Mouse (Mus musculus) MEL (cell line): Measurements from ENCODE around the gene Plcb1. TPM values are rescaled to one million over a fixed set of nuclear protein-coding genes. Genes with fewer than 3 reads are reported as not detected.

Experiments used
- DNase-seq: peaks from one replicate; pipeline ENCODE4 v3.0.0; 2011; ENCODE audit warnings: low read depth, low spot score
- H3K27ac ChIP-seq: 2 replicates; pipeline ENCODE4 v1.5.1; 2012; ENCODE audit warnings: low read depth, mild to moderate bottlenecking, control low read depth, low read length, moderate library complexity; ENCODE audit not compliant: control insufficient read depth
- H3K27me3 ChIP-seq, 2 experiments: fragments of 150-350 bp in 1 of 2; sonication (generic) in 1 of 2; 2 replicates each; pipeline ENCODE4 v1.6.1; 2012; ENCODE audit warnings: low read length in 2 of 2, mild to moderate bottlenecking in 2 of 2, improper control_type of control experiment in 1 of 2, moderate library complexity in 1 of 2; ENCODE audit not compliant: insufficient read depth in 2 of 2, control insufficient read depth in 1 of 2
- H3K36me3 ChIP-seq, 2 experiments: 2 replicates each; pipeline ENCODE4 v1.6.1; 2012 to 2014; ENCODE audit warnings: low read length in 2 of 2, improper control_type of control experiment in 1 of 2, inconsistent platforms in 1 of 2, mild to moderate bottlenecking in 1 of 2; ENCODE audit not compliant: insufficient read depth in 2 of 2, control insufficient read depth in 1 of 2
- H3K4me1 ChIP-seq, 2 experiments: fragments of 150-350 bp in 1 of 2; sonication (generic) in 1 of 2; 2 replicates each; pipeline ENCODE4 v1.6.1; 2012; ENCODE audit warnings: low read length in 2 of 2, improper control_type of control experiment in 1 of 2, mild to moderate bottlenecking in 1 of 2; ENCODE audit not compliant: insufficient read depth in 2 of 2, control insufficient read depth in 1 of 2
- H3K4me3 ChIP-seq, 2 experiments: fragments of 150-350 bp in 1 of 2; sonication (generic) in 1 of 2; 2 replicates each; pipeline ENCODE4 v1.5.1; 2012; ENCODE audit warnings: low read depth in 2 of 2, low read length in 2 of 2, mild to moderate bottlenecking in 2 of 2, moderate library complexity in 2 of 2, control low read depth in 1 of 2, improper control_type of control experiment in 1 of 2; ENCODE audit not compliant: control insufficient read depth in 1 of 2, insufficient read depth in 1 of 2
- H3K79me2 ChIP-seq: 2 replicates; pipeline ENCODE4 v1.6.1; 2012; ENCODE audit warnings: mild to moderate bottlenecking, low read length, moderate library complexity; ENCODE audit not compliant: control insufficient read depth, poor library complexity, insufficient read depth
- H3K9ac ChIP-seq: 2 replicates; pipeline ENCODE4 v1.6.1; 2012; ENCODE audit warnings: low read depth, mild to moderate bottlenecking, control low read depth, low read length, moderate library complexity; ENCODE audit not compliant: control insufficient read depth, poor library complexity, severe bottlenecking
- H3K9me3 ChIP-seq: fragments of 150-350 bp; sonication (generic); replicated peaks from 2 replicates; pipeline ENCODE4 v1.6.1; 2012; ENCODE audit warnings: mild to moderate bottlenecking, low read length, improper control_type of control experiment, moderate library complexity; ENCODE audit not compliant: insufficient read depth
- BHLHE40 ChIP-seq: IDR thresholded peaks from 2 replicates; pipeline ENCODE4 v1.6.1; 2012; ENCODE audit warnings: low read depth, mild to moderate bottlenecking, inconsistent platforms, low read length, improper control_type of control experiment, borderline replicate concordance
- CHD1 ChIP-seq: IDR thresholded peaks from 2 replicates; pipeline ENCODE4 v1.6.1; 2012; ENCODE audit warnings: low read depth, mild to moderate bottlenecking, inconsistent platforms, low read length, improper control_type of control experiment
- CHD2 ChIP-seq: IDR thresholded peaks from 2 replicates; pipeline ENCODE4 v1.6.1; 2011; ENCODE audit warnings: low read length, improper control_type of control experiment
- CTCF ChIP-seq, 3 experiments: IDR thresholded peaks in 2 of 3; conservative IDR thresholded peaks in 1 of 3; 2 replicates each; pipeline ENCODE4 v1.5.1; 2011 to 2012; ENCODE audit warnings: low read length in 3 of 3, low read depth in 2 of 3, mild to moderate bottlenecking in 2 of 3, improper control_type of control experiment in 1 of 3, inconsistent platforms in 1 of 3, mixed read lengths in 1 of 3, moderate library complexity in 1 of 3; ENCODE audit not compliant: control insufficient read depth in 1 of 3, insufficient read depth in 1 of 3, poor library complexity in 1 of 3, severe bottlenecking in 1 of 3
- ELF1 ChIP-seq: IDR thresholded peaks from 2 replicates; pipeline ENCODE4 v1.6.1; 2014; ENCODE audit warnings: low read depth, mild to moderate bottlenecking, inconsistent platforms, low read length, improper control_type of control experiment, moderate library complexity
- ETS1 ChIP-seq: IDR thresholded peaks from 2 replicates; pipeline ENCODE4 v1.6.1; 2012; ENCODE audit warnings: low read depth, mild to moderate bottlenecking, inconsistent platforms, low read length, improper control_type of control experiment, moderate library complexity
- GABPA ChIP-seq: IDR thresholded peaks from 2 replicates; pipeline ENCODE4 v1.6.1; 2012; ENCODE audit warnings: low read depth, mild to moderate bottlenecking, inconsistent platforms, low read length, improper control_type of control experiment, moderate library complexity
- KAT2A ChIP-seq: conservative IDR thresholded peaks from 2 replicates; pipeline ENCODE4 v1.6.1; 2012; ENCODE audit warnings: low read depth, low read length, improper control_type of control experiment, inconsistent platforms
- MAFK ChIP-seq: IDR thresholded peaks from 2 replicates; pipeline ENCODE4 v1.6.1; 2011; ENCODE audit warnings: low read depth, mild to moderate bottlenecking, low read length, improper control_type of control experiment, borderline replicate concordance
- MAX ChIP-seq: IDR thresholded peaks from 2 replicates; pipeline ENCODE4 v1.6.1; 2011; ENCODE audit warnings: low read length, improper control_type of control experiment
- MXI1 ChIP-seq: IDR thresholded peaks from 2 replicates; pipeline ENCODE4 v1.6.1; 2011; ENCODE audit warnings: mild to moderate bottlenecking, low read depth, low read length, improper control_type of control experiment
- NRF1 ChIP-seq: IDR thresholded peaks from 2 replicates; pipeline ENCODE4 v1.6.1; 2014; ENCODE audit warnings: low read depth, mild to moderate bottlenecking, inconsistent platforms, low read length, improper control_type of control experiment, moderate library complexity; ENCODE audit not compliant: poor library complexity, insufficient read depth, severe bottlenecking
- POLR2A ChIP-seq, 2 experiments: IDR thresholded peaks; 2 replicates each; pipeline ENCODE4 v1.6.1; 2011 to 2012; ENCODE audit warnings: low read length in 2 of 2, mild to moderate bottlenecking in 2 of 2, control low read depth in 1 of 2, improper control_type of control experiment in 1 of 2, low read depth in 1 of 2, moderate library complexity in 1 of 2; ENCODE audit not compliant: control insufficient read depth in 1 of 2, insufficient read depth in 1 of 2, poor library complexity in 1 of 2
- POLR2AphosphoS5 ChIP-seq: IDR thresholded peaks from 2 replicates; pipeline ENCODE4 v1.6.1; 2012; ENCODE audit warnings: low read depth, borderline replicate concordance, mild to moderate bottlenecking, inconsistent platforms, low read length, moderate library complexity, mixed read lengths
- SIN3A ChIP-seq: IDR thresholded peaks from 2 replicates; pipeline ENCODE4 v1.6.1; 2012; ENCODE audit warnings: low read length, improper control_type of control experiment, inconsistent platforms
- TAL1 ChIP-seq: IDR thresholded peaks from 2 replicates; pipeline ENCODE4 v1.6.1; 2012; ENCODE audit warnings: mild to moderate bottlenecking, inconsistent platforms, low read length, moderate library complexity, mixed read lengths
- TCF12 ChIP-seq: IDR thresholded peaks from 2 replicates; pipeline ENCODE4 v1.6.1; 2014; ENCODE audit warnings: low read depth, mild to moderate bottlenecking, inconsistent platforms, low read length, improper control_type of control experiment, moderate library complexity
- USF1 ChIP-seq: IDR thresholded peaks from 2 replicates; pipeline ENCODE4 v1.6.1; 2014; ENCODE audit warnings: low read depth, mild to moderate bottlenecking, inconsistent platforms, low read length, improper control_type of control experiment, moderate library complexity
- USF2 ChIP-seq, 2 experiments: IDR thresholded peaks; 2 replicates each; pipeline ENCODE4 v1.6.1; 2011 to 2012; ENCODE audit warnings: improper control_type of control experiment in 2 of 2, low read length in 2 of 2, borderline replicate concordance in 1 of 2, inconsistent platforms in 1 of 2, low read depth in 1 of 2, mild to moderate bottlenecking in 1 of 2; ENCODE audit not compliant: insufficient read depth in 1 of 2
- ZMIZ1 ChIP-seq: IDR thresholded peaks from 2 replicates; pipeline ENCODE4 v1.6.1; 2012; ENCODE audit warnings: low read depth, mild to moderate bottlenecking, inconsistent platforms, low read length, improper control_type of control experiment, moderate library complexity
- polyA plus RNA-seq, 2 experiments: library from polyadenylated mRNA; stranded (reverse) in 1 of 2; unstranded in 1 of 2; fragments of >175 nt in 1 of 2; fragments of >200 nt in 1 of 2; gene quantifications; 2 replicates each; pipeline versions ENCODE4 v1.2.1 to v1.2.4; 2012; ENCODE audit warnings: low replicate concordance in 2 of 2, low read depth in 1 of 2; ENCODE audit not compliant: insufficient read length in 2 of 2, insufficient read depth in 1 of 2, missing spikeins in 1 of 2
- total RNA-seq: library from RNA; depleted of rRNA; stranded (reverse); fragments of 300-350 nt; gene quantifications from 2 replicates; pipeline ENCODE4 v1.2.3, GENCODE M21; 2012

The Plcb1 gene
- total and polyA plus RNA-seq, 3 experiments, result not detected

DNA sequence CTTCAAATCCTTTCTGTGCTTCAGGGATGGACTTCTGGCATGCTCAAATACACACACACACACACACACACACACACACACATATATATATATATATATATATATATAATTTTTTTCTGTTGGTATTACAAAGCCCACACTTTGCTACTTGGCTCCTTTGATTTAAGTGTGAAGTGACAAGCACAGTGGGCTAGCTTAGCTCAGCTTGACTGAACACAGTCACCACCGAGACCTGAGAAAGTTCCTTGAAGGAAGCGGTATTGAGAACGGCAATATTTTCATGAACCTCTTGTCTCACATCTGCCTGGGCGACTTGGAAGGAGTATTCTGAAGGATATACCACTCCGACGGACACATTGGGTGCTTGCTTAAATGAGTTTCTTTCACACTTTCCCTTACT is 81.5 kb downstream of the Plcb1 start:
- Histone ChIP-seq H3K4me1 (no peaks in the 10 kb centered on the region; a peak in 1 of 4 replicates), H3K27me3 (no peaks in the 10 kb centered on the region), H3K36me3 (no peaks in the 10 kb centered on the region), H3K9me3 (no peaks in the 10 kb centered on the region), H3K4me3 (no peak overlapping the region), H3K27ac (no peak overlapping the region), H3K79me2 (no peaks in the 10 kb centered on the region), H3K9ac (no peak overlapping the region)
- no peak for TF ChIP-seq POLR2A (IDR thresholded peaks at IDR 0.05; ENCODE audit: control insufficient read depth in 1 of 2, insufficient read depth in 1 of 2, low read depth in 1 of 2, low read length in 2 of 2, poor library complexity in 1 of 2)
- TF ChIP-seq GABPA, result no peak
- TF ChIP-seq ZMIZ1, result no peak
- TF ChIP-seq ETS1, result no peak
- TF ChIP-seq NRF1, result no peak
- TF ChIP-seq USF1, result no peak
- no peak for TF ChIP-seq TCF12
- TF ChIP-seq CTCF (IDR thresholded peaks at IDR 0.05 in 2 of 3, conservative IDR thresholded peaks at IDR 0.05 in 1 of 3; ENCODE audit: control insufficient read depth in 1 of 3, insufficient read depth in 1 of 3, low read depth in 2 of 3, low read length in 3 of 3, poor library complexity in 1 of 3, severe bottlenecking in 1 of 3), result no peak
- TF ChIP-seq MAX, result no peak
- no peak for DNase-seq

GRCm38 (mm10) chr2:134871692-134872489 is 86.0 kb downstream of the Plcb1 start:
- no peak overlapping the region for H3K9ac ChIP-seq
- no peak for TF ChIP-seq MXI1
- TF ChIP-seq MAFK, result no peak
- TF ChIP-seq ELF1, result no peak
- no peak for TF ChIP-seq CHD2
- TF ChIP-seq KAT2A, result no peak
- no peak for TF ChIP-seq NRF1
- no peak for TF ChIP-seq POLR2AphosphoS5
- TF ChIP-seq TCF12, result no peak
- TF ChIP-seq SIN3A, result no peak
- TF ChIP-seq BHLHE40, result no peak
- no peak for TF ChIP-seq USF2 (IDR thresholded peaks at IDR 0.05; ENCODE audit: borderline replicate concordance in 1 of 2, insufficient read depth in 1 of 2, low read depth in 1 of 2, low read length in 2 of 2)
- TF ChIP-seq TAL1, result no peak
- TF ChIP-seq CHD1, result no peak
- TF ChIP-seq, all 39 proteins: peak for 0
- Histone ChIP-seq H3K4me3 (no peak overlapping the region), H3K27ac (no peak overlapping the region), H3K27me3 (no peaks in the 10 kb centered on the region), H3K79me2 (no peaks in the 10 kb centered on the region), H3K9me3 (no peaks in the 10 kb centered on the region), H3K4me1 (no peaks in the 10 kb centered on the region; a peak in 1 of 4 replicates), H3K36me3 (no peaks in the 10 kb centered on the region)
- DNase-seq, result peak; percentile 24
